Mouse (Mus musculus) adrenal gland, postnatal 14 days (tissue): ENCODE data around the gene Lysmd2. TPM values are rescaled to one million over a fixed set of nuclear protein-coding genes. Genes with fewer than 3 reads are reported as not detected.
"Not testable (repeated sequence)": the region's sequence is repeated elsewhere in the genome, so short reads cannot be mapped to it uniquely, and the experiment has no call there.

Source experiments
- DNase-seq: peaks from one replicate; pipeline ENCODE4 v3.0.0; 2021; ENCODE audit warnings: mixed read lengths
- long read RNA-seq, 2 experiments: library from polyadenylated mRNA; stranded (forward); transcript quantifications; one replicate each; pipeline ENCODE4 v2.0.0; 2021
- total RNA-seq: library from RNA; stranded (reverse); gene quantifications from 2 replicates; pipeline ENCODE4 v1.2.3, GENCODE M21; 2021

Gene Lysmd2
- total RNA-seq, result 18.8 and 20.5 TPM in 2 replicates
- long read RNA-seq, experiment 1, transcript Lysmd2-201 (3 exons, 1,189 nt), result major isoform, 45 of 50 reads
- long read RNA-seq, experiment 1, partial matches to known transcripts, result 2 of 50 reads
- long read RNA-seq, experiment 1, other reads (novel, unspliced or antisense), result 3 of 50 reads
- long read RNA-seq, experiment 2, transcript Lysmd2-201 (3 exons, 1,189 nt), result major isoform, 30 of 31 reads
- long read RNA-seq, experiment 2, partial matches to known transcripts, result 0 of 31 reads
- long read RNA-seq, experiment 2, other reads (novel, unspliced or antisense), result 0 of 31 reads

DNA sequence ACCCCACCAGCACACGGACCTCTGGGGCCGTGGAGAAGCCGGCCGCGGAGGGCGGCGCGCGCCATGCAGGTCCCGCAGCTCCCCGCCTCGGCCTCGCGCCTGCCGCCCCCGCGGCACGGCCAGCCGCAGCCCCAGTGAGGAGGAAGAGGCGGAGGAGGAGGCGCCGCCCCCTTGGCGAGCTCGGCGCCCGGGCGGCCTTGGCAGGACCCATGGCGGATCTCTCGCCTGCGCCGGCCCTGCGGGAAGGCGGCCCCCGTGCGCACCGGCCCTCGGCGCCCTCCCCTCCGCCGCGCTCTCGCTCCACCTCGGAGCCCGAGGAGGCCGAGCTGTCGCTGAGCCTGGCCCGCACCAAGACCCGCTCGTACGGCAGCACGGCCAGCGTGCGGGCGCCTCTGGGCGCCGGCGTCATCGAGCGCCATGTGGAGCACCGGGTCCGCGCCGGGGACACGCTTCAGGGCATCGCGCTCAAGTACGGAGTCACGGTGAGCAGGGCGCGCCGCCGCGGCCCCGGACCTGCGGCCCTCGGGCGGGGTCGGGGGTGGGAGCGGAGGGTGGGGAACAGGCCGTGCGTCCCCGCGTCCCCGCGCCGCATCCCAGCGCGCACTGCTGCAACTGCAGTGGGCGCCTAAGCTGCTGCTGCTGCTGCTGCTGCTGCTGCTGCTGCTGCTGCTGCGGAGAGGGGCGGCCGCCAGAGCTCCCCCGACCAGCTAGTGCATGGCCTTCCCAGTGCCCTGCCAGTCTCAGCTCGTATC is at the start of gene Lysmd2:
Gene Lysmd2 (plus strand): TSS at position 186 of the 752 bp plus-strand sequence.
- DNase-seq, result peak; percentile 88

DNA sequence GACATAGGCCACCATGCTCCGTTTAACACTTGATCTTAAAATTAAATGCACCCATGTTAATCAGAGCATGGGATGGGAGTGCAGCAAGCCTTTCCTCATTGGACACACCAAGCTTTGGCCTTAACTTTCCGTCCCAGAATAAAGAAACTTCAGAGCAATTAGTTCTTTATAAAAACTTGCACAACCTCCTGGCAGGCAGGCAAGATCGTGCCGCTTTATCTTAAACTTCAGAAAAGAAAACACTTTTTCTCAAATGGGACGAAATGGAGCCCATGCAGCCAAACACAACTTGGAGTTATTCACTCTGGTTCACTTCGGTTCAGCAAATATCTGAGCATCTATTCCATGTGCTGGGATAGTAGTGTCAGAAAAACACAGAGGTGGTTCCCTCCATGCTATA is 46.2 kb upstream of the Lysmd2 start:
- DNase-seq, result no peak

DNA sequence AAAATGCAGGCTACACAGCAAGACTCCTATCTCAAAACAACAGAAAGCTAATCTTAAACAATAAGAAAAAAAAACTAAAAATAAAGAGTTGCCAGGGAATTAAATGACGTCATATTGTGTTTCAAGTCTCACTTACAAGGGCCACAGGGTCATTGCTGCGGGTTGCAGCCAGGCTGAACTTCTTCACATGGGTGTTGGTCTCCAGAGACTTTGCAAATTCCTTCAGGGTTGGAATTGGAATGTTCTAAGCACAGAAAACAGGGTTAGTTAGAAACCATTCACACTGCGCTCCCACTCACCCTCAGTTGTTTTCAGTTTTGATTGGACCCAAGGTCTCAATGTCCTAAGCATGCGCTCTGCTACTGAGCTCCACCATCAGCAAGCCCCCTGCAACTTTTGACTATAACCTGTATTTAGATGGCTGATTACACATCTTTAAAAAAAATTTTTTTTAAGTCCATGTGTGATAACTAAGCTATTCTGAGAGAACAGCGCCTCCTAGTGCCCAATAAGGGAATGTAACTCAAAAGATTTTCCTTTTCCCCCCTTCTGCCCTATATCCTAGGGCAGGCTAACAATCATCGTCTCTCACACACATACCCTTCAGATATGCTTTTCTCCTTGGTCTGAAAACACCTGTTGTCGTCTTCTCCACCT is 43.7 kb upstream of the Lysmd2 start:
- DNase-seq, result peak; percentile 42

DNA sequence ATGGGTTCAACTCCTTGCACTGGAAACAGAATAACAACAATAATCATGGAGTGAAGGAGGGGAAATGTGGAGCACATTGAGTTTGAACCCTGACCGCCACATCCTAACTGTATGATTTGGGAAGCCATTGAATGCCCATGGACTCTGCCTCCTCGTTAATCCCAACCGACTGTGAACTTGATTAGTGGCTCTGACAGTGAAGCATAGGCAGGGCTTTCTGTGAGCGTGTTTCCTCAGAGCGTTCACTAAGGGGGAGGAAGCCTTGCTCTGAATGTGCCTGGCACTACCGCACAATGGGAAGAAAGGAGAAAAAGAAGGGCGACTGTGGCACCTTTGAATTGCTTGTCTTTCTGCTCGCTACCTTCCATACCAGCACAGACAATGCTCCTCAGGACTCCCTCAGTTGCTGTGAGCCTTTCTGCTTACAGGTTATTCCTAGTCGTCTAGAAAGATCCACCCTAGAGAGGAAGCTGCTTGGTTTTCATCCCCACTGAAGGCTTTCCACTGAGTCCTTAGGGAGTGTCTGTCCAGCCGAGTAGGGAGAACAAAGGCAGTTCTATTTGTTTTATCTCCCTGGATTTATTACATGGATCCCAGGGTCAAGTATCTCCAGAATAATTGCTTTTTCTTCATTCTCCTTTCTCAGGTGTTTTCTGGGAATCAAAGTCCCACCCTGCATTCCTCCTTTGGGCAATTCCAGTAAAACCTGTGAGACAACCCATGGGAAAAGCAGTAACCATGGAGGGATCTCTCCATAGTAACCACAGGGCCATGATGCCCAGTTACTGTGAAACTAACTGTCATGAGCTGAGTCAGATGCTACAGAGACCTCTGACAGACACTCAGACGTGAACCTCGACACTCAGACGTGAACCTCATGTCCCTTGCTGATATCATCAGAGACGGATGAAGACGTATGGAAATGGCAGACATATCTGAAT is 35.4 kb upstream of the Lysmd2 start:
- no peak for DNase-seq

DNA sequence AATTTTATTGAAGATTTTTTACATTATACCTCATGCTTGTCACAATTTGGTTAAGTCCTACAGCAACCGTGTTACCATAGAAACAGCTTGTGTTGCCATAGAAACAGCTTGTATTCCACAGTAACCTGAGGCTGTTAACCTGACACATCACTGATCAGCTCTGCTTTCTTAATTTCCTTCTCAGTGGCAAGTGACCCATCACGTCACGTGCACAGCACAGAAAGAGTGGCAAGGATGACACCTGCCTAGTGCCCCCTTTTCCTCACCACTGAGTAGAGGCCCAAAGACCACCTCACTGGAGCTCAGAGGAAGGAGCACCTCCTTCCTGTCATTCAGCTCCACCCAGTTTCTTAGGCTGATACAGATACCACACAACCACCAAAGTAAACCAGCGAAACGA is 32.1 kb upstream of the Lysmd2 start:
- DNase-seq, result no peak

DNA sequence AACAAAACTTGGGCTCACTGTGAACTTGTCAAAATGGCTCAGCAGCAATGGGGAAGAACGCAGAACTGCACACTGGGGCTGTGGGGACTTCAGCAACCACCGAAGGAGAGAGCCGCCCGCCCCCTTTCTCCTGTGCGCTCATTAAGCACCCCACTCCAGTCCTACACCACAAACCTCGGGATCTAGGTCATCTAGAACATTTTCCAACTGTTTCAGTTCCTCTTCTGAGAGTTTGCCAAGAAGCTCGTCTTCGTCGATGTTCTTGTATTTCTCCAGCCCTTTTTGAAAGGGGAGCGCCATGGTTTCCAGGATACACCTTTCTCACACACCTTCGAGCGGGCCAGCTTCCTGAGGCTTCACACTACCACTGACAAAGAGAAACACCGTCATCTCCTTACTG is 28.5 kb upstream of the Lysmd2 start:
- DNase-seq, result no peak

DNA sequence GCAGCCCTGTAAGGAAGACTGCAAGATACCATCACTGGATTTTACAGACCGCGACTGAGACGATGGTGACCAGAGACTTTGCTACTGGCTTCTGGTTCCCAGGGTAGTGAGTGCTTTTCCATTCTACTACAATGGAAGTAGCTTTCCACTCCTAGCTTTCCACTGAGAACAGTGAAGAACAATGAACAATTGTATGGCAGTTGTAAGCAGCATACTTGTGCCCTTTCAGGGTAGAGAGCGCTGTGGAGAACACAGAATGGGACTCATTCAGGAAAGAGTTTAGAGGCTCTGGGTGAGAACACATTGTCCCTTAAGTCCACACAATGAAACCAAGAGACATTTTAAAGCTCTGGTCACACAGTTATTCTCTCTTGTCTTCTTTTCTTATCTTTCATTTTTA is 27.9 kb upstream of the Lysmd2 start:
- DNase-seq, result no peak

DNA sequence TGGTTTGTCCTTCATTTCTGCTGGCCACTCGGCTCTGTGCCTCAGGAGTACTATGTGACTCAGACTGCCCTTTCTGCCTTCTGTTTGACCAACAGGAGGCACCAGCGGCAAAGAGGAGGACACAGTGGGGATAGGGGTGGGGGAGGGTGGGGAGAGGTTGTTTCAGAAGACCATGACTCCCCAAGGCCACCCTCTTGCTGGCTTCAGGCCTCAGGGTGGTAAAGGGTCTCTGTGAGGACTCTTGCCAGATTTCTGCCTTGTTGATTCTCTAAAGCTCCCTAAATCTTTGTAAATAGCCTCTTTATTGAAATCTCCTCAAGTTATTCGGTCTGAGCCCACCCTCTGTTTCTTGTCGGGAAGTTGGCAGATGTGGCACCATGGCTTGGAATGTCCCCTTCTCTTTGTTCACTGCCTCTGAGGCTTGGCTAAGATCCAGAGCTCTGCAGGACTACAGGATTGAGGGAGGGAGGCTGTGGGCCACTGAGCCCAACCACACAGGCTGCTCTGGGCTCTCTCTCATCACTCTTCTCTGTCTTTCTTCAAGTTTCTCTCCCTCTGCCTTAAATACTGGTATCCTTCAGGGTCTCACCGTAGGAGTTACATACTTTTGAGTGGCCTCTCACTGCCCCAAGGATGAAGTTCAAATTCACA is 26.2 kb upstream of the Lysmd2 start:
- peak; percentile 35 for DNase-seq

DNA sequence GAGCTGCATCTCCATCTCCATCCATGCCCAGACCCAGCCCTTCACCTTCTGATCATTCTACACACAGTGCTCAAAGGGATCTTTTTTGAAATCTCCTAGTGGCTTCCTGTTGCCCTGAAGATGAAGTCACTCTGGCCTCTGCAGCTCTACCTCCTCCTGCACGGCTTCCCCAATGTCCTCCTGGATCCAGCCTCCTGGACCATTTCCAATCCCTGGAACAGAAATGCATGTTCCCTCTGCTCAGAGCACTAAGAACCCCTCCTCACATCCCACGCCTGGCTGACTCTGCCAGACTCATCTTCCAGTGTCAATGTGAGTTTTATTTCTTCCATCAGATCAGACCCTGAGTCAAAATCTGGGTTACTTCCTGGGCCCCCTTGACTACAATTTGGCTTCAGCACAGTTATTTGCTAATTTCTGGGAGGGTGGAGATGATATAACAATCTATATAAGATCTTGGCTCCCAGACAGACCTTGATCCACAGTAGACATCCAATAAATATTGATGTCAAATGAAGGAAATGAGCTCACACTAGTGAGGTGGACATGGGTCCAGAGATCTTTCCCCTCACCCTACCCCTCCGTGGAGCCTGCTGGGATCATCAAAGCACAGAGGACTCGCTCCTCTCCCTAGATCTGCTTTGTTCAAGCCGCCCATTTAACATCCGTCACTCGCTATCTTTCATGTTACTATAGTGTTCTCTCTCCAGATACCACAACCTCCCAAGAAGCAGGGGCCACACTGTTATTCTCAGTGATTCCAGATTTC is 25.2 kb upstream of the Lysmd2 start:
- peak; percentile 22 for DNase-seq

DNA sequence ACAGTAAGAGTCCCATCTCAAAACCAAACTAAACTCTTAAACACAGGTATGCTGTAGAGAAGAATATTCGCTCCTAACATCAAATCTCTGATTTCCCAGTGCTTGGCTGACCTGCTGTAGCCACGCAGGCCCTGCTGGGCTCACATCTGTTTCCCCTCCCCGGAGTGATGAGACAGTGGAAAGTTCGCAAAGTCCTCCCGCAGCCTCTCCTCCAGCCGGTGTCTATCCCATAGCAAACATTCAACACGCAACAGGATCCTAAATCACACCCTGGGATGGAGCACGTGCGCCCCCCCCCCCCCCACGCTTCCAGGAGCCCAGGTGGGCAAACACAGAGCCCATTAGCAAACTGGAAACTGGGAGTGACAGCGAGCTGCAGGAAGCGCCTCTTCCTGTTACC is 24.0 kb upstream of the Lysmd2 start:
- no peak for DNase-seq

DNA sequence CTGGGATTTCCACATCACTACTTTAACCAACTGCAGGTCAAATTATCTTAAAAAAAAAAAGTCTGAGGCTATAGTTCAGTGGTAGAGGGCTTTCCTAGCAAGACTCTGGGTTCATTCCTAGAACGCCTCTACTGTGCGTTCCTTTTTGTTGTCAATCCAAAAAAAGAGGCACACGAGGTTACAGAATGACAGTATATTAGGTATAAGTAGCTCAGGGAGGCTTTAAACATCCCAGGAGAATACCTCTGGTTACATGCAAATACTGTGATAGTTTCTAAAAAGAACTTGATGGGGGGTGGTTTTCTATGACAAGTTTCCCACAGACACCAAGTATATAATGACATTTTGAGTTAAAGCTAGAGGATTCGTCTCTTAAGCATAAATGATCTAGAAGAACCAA is 18.0 kb upstream of the Lysmd2 start:
- DNase-seq, result no peak

DNA sequence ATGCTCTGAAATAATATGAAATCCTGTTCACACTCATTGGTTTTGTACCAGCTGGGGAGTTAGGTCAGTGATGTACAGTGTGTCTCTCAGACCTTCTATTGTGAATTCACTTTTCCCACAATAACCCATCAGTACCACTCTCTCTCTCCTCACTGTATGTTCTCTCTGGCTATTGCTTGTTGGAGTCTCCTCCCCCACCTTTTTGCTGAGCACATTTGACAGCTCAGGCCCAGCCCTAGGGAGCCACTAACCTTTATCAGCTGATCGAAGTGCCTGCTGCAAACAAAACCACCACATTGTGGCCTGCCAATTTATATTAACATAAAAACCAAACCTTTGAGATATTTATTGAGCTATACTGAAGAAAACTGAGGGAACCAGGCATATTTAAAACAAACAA is 16.0 kb upstream of the Lysmd2 start:
- no peak for DNase-seq

DNA sequence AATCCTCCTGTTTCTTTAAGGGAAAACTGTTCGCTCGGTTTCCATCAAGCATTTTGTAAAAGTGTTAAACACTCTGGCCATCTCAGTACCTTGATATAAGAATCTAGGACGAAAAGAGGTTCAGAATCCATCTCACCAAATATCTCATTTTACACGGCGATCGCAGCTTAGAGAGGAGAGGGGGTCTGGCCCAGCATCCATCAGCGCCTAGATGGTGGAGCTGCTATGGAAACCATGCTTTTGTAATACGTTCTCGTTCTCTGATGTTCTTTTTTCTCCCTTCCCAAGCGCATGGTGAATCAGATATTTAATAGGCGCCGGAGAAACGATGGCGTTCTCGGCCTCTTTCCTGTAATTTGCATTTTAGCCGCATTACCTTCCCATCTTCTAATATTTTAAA is 15.6 kb upstream of the Lysmd2 start:
- DNase-seq, result no peak

DNA sequence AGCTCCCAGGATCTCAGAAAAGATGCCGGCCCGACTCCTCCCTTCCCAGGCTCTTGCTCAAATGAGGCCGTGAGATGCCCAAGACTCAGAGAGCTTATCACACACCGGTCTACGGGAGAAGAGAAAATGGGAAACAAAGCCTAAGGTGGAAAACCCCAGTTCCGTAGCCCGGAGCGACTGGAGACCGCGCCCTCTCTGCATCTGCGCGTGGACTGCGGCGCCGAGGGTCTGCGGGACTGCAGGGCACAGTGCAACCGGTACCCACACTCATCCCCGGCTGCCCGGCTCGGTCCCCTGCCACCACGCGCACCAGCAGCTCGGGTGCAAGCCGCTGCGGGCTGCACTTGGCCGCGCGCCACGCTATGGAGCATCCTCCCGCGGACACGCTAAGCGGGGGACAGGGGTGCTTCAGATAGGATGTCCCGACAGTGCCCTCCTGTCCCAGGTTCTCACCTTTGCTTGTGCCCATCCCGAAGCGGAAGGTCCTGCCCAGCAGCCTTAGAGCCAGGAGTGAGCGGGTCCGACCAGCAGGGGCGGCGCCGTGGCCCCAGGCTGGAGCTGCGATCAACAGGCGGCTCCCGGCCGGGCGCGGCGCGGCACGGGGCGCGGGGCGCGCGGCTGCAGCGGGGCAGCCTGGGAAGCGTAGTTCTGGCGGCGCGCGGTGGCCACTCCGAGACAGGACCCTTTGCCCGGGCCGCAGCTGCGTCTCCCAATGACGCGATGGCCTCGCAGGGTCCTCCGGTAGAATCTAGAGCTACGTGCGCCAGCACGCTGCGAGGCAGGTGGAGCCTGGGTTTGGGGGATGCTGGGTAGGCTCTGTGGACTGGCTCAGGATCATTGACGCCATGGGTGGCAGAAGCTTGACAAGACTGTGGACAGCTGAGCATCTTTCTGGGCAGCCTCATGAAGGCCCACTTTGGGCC is 14.7 kb upstream of the Lysmd2 start, which contains the start of gene Tmod2:
Gene Tmod2 (minus strand): TSS at position 755 of the 923 bp plus-strand sequence.
- peak; percentile 65 for DNase-seq

DNA sequence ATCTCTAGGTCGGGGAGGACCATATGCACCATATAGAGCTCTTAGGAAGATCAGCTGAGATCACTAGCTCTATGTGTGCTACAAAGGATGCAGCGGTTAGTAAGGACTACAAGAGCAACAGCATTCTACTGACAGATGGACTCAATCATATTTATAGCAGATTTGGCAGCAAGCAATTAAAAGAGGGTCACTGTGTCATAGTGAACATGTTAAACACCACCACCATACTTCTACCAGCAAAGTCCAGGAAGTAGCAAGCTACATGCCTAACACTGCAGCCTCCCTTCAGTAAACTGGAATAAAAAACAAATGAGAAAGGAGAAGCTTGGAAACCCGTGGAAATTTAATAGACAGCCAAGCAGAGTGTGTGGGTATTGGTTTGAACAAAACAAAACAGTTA is 9.0 kb upstream of the Lysmd2 start:
- DNase-seq, result no peak

DNA sequence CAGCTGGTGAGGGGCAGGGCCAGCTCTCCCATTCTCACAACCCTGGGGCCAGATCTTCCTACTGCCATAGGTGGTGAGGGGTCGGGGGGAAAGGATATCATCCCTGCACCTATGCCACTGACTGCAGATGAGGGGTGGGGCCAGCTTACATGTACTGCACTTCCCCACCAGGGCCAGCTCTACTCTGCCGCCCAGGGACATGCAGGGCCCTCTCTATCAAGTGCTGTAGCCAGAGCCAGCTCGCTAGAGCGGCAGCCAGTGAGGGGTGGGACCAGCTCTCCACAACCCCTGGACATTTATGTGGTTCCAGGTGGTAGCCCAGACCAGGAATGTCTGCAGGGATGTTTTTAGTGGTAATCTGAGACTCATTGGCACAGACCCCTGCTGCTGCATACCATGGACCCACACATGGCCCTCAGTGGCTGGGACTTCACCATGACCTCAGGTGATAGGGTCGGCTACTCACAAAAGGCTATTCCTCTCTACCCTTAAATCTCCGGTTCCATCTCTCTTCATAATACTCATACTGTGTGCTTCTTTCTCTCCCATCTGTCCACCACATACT is 6.6 kb upstream of the Lysmd2 start:
- no peak for DNase-seq

DNA sequence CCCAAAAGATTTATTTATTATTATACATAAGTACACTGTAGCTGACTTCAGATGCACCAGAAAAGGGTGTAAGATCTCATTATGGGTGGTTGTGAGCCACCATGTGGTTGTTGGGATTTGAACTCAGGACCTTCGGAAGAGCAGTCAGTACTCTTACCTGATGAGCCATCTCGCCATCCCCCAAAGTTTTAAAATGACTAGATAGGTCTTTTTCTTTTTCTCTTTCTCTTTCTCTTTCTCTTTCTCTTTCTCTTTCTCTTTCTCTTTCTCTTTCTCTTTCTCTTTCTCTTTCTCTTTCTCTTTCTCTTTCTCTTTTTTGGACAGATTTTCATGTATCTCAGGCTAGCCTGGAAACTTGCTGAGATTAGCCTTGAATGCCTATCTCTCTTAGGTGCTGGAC is 5.8 kb upstream of the Lysmd2 start:
- not testable (repeated sequence) for DNase-seq

DNA sequence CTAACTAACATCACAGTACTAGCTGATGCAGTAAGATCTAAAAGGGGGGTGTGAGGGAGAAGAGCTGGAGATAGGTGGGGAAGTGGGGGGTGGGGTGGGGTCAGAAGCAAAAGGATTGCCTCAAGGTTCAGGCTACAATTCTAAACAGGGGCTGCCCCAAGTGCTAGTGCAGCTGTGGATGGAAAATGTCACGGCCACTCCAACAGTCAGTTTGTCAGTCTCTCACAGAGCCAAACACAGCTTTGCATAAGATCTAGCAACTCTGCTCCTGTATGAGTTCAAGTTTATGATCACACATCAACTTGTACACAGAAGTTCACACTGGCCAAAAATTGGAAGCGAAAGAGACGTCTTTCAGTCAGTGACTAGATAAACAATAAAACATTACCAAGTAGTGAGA is 4.1 kb upstream of the Lysmd2 start:
- peak; percentile 20 for DNase-seq

DNA sequence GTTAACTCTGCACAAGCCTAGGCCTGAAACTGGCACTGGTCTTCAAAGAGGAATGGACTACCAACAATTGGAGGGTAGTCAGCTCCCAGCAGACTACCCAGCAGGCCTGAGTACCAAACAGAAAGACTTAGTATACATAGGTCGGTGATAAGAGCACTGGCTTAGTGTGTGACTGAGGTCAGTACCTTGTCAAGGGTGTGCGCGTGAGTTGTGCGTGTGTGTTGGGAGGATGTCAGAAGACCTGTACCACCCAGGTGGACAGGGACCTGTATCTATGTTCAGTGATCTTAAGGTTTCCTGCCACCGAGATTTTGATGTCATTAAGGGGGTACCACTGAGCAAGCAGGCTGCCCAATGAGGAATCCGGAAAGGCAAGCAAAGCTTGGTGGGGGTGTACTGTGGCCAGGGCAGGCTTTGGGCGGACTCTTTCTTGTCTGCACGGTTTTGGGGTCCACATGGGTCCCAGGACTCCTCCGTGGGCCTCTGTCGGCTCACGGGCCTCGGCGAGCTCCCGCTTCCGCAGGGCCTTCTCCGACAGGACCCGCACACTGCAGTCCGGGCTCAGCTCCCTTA is 472 bp upstream of the Lysmd2 start:
- peak; percentile 12 for DNase-seq
